Mouse (Mus musculus) heart, embryonic 15.5 days (tissue): ENCODE measurements around the gene Ncbp2. TPM values are rescaled to one million over a fixed set of nuclear protein-coding genes. Genes with fewer than 3 reads are reported as not detected.
"Not testable (repeated sequence)": the region's sequence is repeated elsewhere in the genome, so short reads cannot be mapped to it uniquely, and the experiment has no call there.

Source experiments
- ATAC-seq: fragments of 200-750 bp; cut with Nextera tagmentation; replicated peaks from 2 replicates; pipeline ENCODE4 v1.8.0; 2017; ENCODE audit warnings: low read depth, moderate TSS enrichment; ENCODE audit not compliant: insufficient number of reproducible peaks, insufficient read depth, low FRiP score
- H3K27ac ChIP-seq: fragments of 300-500 bp; sonication (generic); 2 replicates; pipeline ENCODE4 v1.5.1; 2015; ENCODE audit warnings: mild to moderate bottlenecking, inconsistent platforms
- H3K27me3 ChIP-seq: fragments of 300-500 bp; sonication (generic); 2 replicates; pipeline ENCODE4 v1.6.1; 2015; ENCODE audit warnings: inconsistent platforms
- H3K36me3 ChIP-seq: fragments of 300-500 bp; sonication (generic); 2 replicates; pipeline ENCODE4 v1.6.1; 2015; ENCODE audit warnings: mild to moderate bottlenecking, inconsistent platforms
- H3K4me1 ChIP-seq: fragments of 300-500 bp; sonication (generic); replicated peaks from 2 replicates; pipeline ENCODE4 v1.6.1; 2015; ENCODE audit warnings: inconsistent platforms
- H3K4me2 ChIP-seq: fragments of 300-500 bp; sonication (generic); 2 replicates; pipeline ENCODE4 v1.6.1; 2015; ENCODE audit warnings: inconsistent platforms, mild to moderate bottlenecking, moderate library complexity
- H3K4me3 ChIP-seq: fragments of 300-500 bp; sonication (generic); 2 replicates; pipeline ENCODE4 v1.5.1; 2015; ENCODE audit warnings: mild to moderate bottlenecking, inconsistent platforms
- H3K9ac ChIP-seq: fragments of 300-500 bp; sonication (generic); 2 replicates; pipeline ENCODE4 v1.6.1; 2015; ENCODE audit warnings: mild to moderate bottlenecking, inconsistent platforms
- H3K9me3 ChIP-seq: fragments of 300-500 bp; sonication (generic); replicated peaks from 2 replicates; pipeline ENCODE4 v1.6.1; 2016; ENCODE audit warnings: inconsistent platforms
- WGBS: fragments of 180-500 bp; shearing (Covaris S2); methylation state at CpG from one replicate; pipeline ENCODE4 v1.1.7; 2015; ENCODE audit warnings: mixed read lengths; 5-methylcytosine and 5-hydroxymethylcytosine counted together
- polyA plus RNA-seq: library from polyadenylated mRNA; unstranded; fragments of >200 nt; fragmentation: Nextera tagmentation; extraction: Ambion mirVana; gene quantifications from 2 replicates; pipeline ENCODE4 v1.2.1, GENCODE M21; 2015

Gene Ncbp2
- polyA plus RNA-seq, 1 experiment from 2014 or later: 65.8 TPM

GRCm38 (mm10) chr16:31935091-31935979, 13.0 kb upstream of the Ncbp2 start:
- Histone ChIP-seq H3K4me1 (peaks cover 32% of the 10 kb centered on the region), H3K9ac (peak overlapping the region; percentile 9; the same call in 1 of the 2 replicates), H3K36me3 (no peaks in the 10 kb centered on the region), H3K4me2 (peak overlapping the region; percentile 62), H3K27me3 (peaks cover 35% of the 10 kb centered on the region), H3K4me3 (peak overlapping the region; percentile 59), H3K9me3 (no peaks in the 10 kb centered on the region), H3K27ac (no peak overlapping the region)
- ATAC-seq: no peak
- 3% methylated on average over 36 of the region's 36 CpGs for WGBS

GRCm38 (mm10) chr16:31936568-31936967, 11.7 kb upstream of the Ncbp2 start:
- Histone ChIP-seq H3K9me3 (no peaks in the 10 kb centered on the region), H3K4me3 (no peak overlapping the region), H3K27ac (no peak overlapping the region), H3K9ac (no peak overlapping the region), H3K4me1 (peaks cover 32% of the 10 kb centered on the region), H3K27me3 (peaks cover 35% of the 10 kb centered on the region), H3K36me3 (no peaks in the 10 kb centered on the region), H3K4me2 (no peak overlapping the region)
- no peak for ATAC-seq
- WGBS: 84% methylated on average over 4 of the region's 4 CpGs

- Histone ChIP-seq H3K4me3 (no peak overlapping the region), H3K36me3 (no peaks in the 10 kb centered on the region), H3K9ac (no peak overlapping the region), H3K4me1 (peaks cover 18% of the 10 kb centered on the region), H3K9me3 (no peaks in the 10 kb centered on the region), H3K27ac (no peak overlapping the region), H3K27me3 (peaks cover 27% of the 10 kb centered on the region), H3K4me2 (no peak overlapping the region)
- no peak for ATAC-seq
- WGBS: 60% methylated on average over 6 of the region's 6 CpGs
Measured at GRCm38 (mm10) chr16:31938856-31939255, 9.5 kb upstream of the Ncbp2 start.

DNA sequence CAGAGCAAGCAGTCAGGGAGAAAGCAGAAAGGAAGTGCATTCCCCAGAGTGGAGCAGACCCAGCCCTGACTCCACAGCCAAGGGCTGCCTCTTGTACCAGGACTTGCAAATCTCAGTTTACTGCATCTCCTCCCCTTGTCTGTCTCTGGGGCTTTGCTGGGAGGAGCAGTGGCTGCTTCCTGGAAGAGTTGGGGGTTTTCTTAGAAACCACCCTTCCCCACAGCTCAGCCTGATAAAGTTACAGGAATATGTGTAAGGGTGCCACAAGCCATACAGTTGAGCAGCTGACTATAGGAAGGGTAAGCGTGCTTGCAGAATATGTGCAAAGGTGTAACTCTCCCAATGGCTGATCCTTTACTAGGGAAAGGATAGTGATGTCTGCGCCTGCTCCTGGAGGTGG, 7.7 kb upstream of the Ncbp2 start:
- Histone ChIP-seq H3K9me3 (no peaks in the 10 kb centered on the region), H3K4me2 (no peak overlapping the region), H3K9ac (no peak overlapping the region), H3K4me1 (peaks cover 10% of the 10 kb centered on the region), H3K27ac (no peak overlapping the region), H3K4me3 (no peak overlapping the region), H3K27me3 (peaks cover 10% of the 10 kb centered on the region), H3K36me3 (no peaks in the 10 kb centered on the region)
- WGBS: 70% methylated on average over 2 of the region's 2 CpGs
- ATAC-seq: no peak

GRCm38 (mm10) chr16:31943980-31944379, 4.3 kb upstream of the Ncbp2 start:
- 4% methylated on average over 10 of the region's 10 CpGs for WGBS
- ATAC-seq: no peak
- H3K9ac ChIP-seq: no peak overlapping the region

DNA sequence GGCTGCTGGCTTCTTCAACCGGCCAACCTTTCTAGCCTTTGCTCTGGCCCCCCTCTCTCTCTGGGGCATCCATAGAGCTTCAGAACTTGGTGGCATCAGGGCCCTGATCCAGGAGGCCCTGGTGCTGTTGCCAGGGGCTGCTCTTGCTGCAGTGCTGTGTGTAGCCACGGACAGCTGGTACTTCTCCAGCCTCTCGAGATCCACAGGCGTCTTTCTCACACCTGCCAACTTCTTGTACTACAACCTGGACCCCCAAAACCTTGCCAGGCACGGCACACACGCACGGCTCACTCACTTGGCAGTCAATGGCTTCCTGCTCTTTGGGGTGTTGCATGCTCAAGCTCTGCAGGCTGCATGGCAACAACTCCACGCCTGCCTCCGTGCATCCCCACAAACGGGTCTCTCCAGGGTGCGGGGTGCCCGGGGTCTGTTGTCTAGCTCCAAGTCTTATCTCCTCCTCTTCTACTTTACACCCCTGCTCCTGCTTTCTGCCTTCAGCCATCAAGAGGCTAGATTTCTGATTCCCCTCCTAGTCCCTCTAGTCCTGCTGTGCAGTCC, 3.5 kb upstream of the Ncbp2 start:
- Histone ChIP-seq H3K4me3 (no peak overlapping the region), H3K9me3 (no peaks in the 10 kb centered on the region), H3K9ac (no peak overlapping the region), H3K27me3 (no peaks in the 10 kb centered on the region), H3K36me3 (no peaks in the 10 kb centered on the region), H3K27ac (no peak overlapping the region), H3K4me2 (no peak overlapping the region), H3K4me1 (peaks cover 38% of the 10 kb centered on the region)
- ATAC-seq: no peak
- 85% methylated on average over 12 of the region's 12 CpGs for WGBS

More at GRCm38 (mm10) chr16:31943980-31944379, 4.3 kb upstream of the Ncbp2 start:
- H3K27ac ChIP-seq: no peak overlapping the region
- no peaks in the 10 kb centered on the region for H3K9me3 ChIP-seq
- H3K4me1 ChIP-seq: peaks cover 30% of the 10 kb centered on the region
- H3K4me2 ChIP-seq: no peak overlapping the region
- H3K4me3 ChIP-seq: no peak overlapping the region
- no peaks in the 10 kb centered on the region for H3K27me3 ChIP-seq
- no peaks in the 10 kb centered on the region for H3K36me3 ChIP-seq

GRCm38 (mm10) chr16:31945372-31945771, 2.9 kb upstream of the Ncbp2 start:
- 79% methylated on average over 6 of the region's 6 CpGs for WGBS
- no peak overlapping the region for H3K9ac ChIP-seq
- no peak for ATAC-seq
- H3K27me3 ChIP-seq: no peaks in the 10 kb centered on the region
- no peaks in the 10 kb centered on the region for H3K36me3 ChIP-seq
- H3K9me3 ChIP-seq: no peaks in the 10 kb centered on the region
- H3K4me2 ChIP-seq: no peak overlapping the region
- no peak overlapping the region for H3K27ac ChIP-seq
- peaks cover 38% of the 10 kb centered on the region for H3K4me1 ChIP-seq
- H3K4me3 ChIP-seq: no peak overlapping the region

- H3K4me3 ChIP-seq, H3K27ac ChIP-seq, H3K4me2 ChIP-seq, H3K36me3 ChIP-seq, H3K9ac ChIP-seq, ATAC-seq, H3K27me3 ChIP-seq, H3K9me3 ChIP-seq: not testable (repeated sequence)
- 92% methylated on average over 6 of the region's 6 CpGs for WGBS
- H3K4me1 ChIP-seq: peaks cover 38% of the 10 kb centered on the region
Measured at GRCm38 (mm10) chr16:31945986-31946385, 2.3 kb upstream of the Ncbp2 start.

- Histone ChIP-seq H3K4me2 (peak overlapping the region; percentile 66), H3K9ac (peak overlapping the region; percentile 91), H3K4me1 (peaks cover 38% of the 10 kb centered on the region), H3K27me3 (no peaks in the 10 kb centered on the region), H3K9me3 (no peaks in the 10 kb centered on the region), H3K27ac (peak overlapping the region; percentile 96), H3K36me3 (no peaks in the 10 kb centered on the region), H3K4me3 (peak overlapping the region; percentile 79)
- WGBS: 19% methylated on average over 8 of the region's 8 CpGs
- no peak for ATAC-seq
Measured at GRCm38 (mm10) chr16:31947333-31947732, 980 bp upstream of the Ncbp2 start.

GRCm38 (mm10) chr16:31947901-31948316, 404 bp upstream of the Ncbp2 start:
- peak overlapping the region; percentile 91 for H3K9ac ChIP-seq
- ATAC-seq: no peak; the same call in 1 of the 2 replicates
- peak overlapping the region; percentile 96 for H3K27ac ChIP-seq

DNA sequence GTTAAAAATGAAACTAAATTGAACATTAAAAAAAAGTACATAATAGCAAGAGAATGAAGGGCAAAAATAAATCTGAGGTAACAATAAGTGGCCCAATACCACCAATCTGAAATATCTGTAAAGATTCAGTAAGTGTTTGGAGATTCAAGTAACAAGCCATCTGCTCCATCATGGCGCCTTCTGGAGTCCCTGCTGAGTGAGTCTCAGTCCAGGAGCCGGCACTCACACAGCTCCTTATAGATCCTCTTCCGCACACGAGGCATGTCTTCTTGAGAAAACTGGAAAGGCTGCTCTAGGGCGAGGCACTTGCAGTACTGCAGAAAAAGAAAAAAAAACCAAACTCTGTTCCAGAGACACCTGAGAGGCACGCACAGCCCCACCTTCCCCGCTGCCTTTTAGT, 14.9 kb downstream of the Ncbp2 start:
- 89% methylated on average over 7 of the region's 7 CpGs for WGBS

More at GRCm38 (mm10) chr16:31947901-31948316, 404 bp upstream of the Ncbp2 start:
- Histone ChIP-seq H3K4me3 (peak overlapping the region; percentile 79), H3K36me3 (no peaks in the 10 kb centered on the region), H3K9me3 (no peaks in the 10 kb centered on the region), H3K27me3 (no peaks in the 10 kb centered on the region), H3K4me2 (peak overlapping the region; percentile 66), H3K4me1 (peaks cover 38% of the 10 kb centered on the region)
- under 1% methylated on average over 38 of the region's 38 CpGs for WGBS

More for the DNA sequence above, 14.9 kb downstream of the Ncbp2 start:
- H3K36me3 ChIP-seq: peaks cover 65% of the 10 kb centered on the region
- no peak overlapping the region for H3K9ac ChIP-seq
- no peak for ATAC-seq
- no peak overlapping the region for H3K27ac ChIP-seq
- no peak overlapping the region for H3K4me2 ChIP-seq
- no peak overlapping the region for H3K4me3 ChIP-seq
- no peaks in the 10 kb centered on the region for H3K9me3 ChIP-seq
- H3K4me1 ChIP-seq: no peaks in the 10 kb centered on the region
- H3K27me3 ChIP-seq: no peaks in the 10 kb centered on the region
